Mouse (Mus musculus) lung, adult 2 months (tissue): ENCODE measurements around the gene Retreg3.

Experiments used
- CTCF ChIP-seq: fragments of 200-500 bp; IDR thresholded peaks from 2 replicates; pipeline ENCODE4 v1.5.1; 2011; ENCODE audit warnings: mild to moderate bottlenecking, low read length, control low read depth; ENCODE audit not compliant: insufficient read depth
- POLR2A ChIP-seq: fragments of 200-500 bp; IDR thresholded peaks from 2 replicates; pipeline ENCODE4 v1.6.1; 2011; ENCODE audit warnings: low read depth, mild to moderate bottlenecking, control low read depth, low read length, borderline replicate concordance; ENCODE audit errors: extremely low read depth

GRCm38 (mm10) chr11:101080421-101080820 lies 39.3 kb downstream of the Retreg3 start:
- no peak for TF ChIP-seq POLR2A
- TF ChIP-seq CTCF, result no peak
